Mouse (Mus musculus) cortical plate, adult 2 months (tissue): Measurements from ENCODE around the gene Scube1.

ENCODE experiments used
- CTCF ChIP-seq: fragments of 200-500 bp; IDR thresholded peaks from 2 replicates; pipeline ENCODE4 v1.5.1; 2011; ENCODE audit warnings: mild to moderate bottlenecking, control low read depth, low read length; ENCODE audit not compliant: insufficient read depth; ENCODE audit errors: extremely low read depth
- POLR2A ChIP-seq: fragments of 200-500 bp; IDR thresholded peaks from 2 replicates; pipeline ENCODE4 v1.6.1; 2011; ENCODE audit warnings: mild to moderate bottlenecking, low read length, control low read depth; ENCODE audit not compliant: insufficient read depth; ENCODE audit errors: extremely low read depth

GRCm38 (mm10) chr15:83568544-83568943 is 156.3 kb downstream of the Scube1 start:
- TF ChIP-seq POLR2A = no peak
- no peak for TF ChIP-seq CTCF
